Mouse (Mus musculus): ENCODE measurements at regions not wholly inside any gene's neighbourhood (a gene's known extent, or its start where the extent isn't known, plus 50 kb on each side); places are given as distances from the start of the nearest gene placed in this dataset.

- Histone ChIP-seq H3K9me3 (ENCODE audit: control insufficient read depth, low read length) (no peaks in the 10 kb centered on the region), H3K4me1 (replicated peaks; ENCODE audit: control insufficient read depth, insufficient read depth, low read length) (no peaks in the 10 kb centered on the region), H3K27me3 (replicated peaks; ENCODE audit: control insufficient read depth, insufficient read depth, low read length) (no peaks in the 10 kb centered on the region), H3K36me3 (ENCODE audit: control insufficient read depth, insufficient read depth, low read length) (no peaks in the 10 kb centered on the region), H3K4me3 (ENCODE audit: low read depth, low read length) (no peak overlapping the region), H3K27ac (ENCODE audit: low read depth) (no peak overlapping the region), H3K9ac (ENCODE audit: low read length) (no peak overlapping the region), H3K4me2 (ENCODE audit: low read length) (no peak overlapping the region)
- ATAC-seq (replicated peaks; ENCODE audit: low FRiP score, low TSS enrichment, low read depth) (no peak), DNase-seq (ENCODE audit: low spot score) (no peak)
- 84% methylated on average over 2 of the region's 2 CpGs for WGBS
Observed at GRCm38 (mm10) chr14:97170841-97171240, 651.9 kb upstream of the Klhl1 start.

- 84% methylated on average over 2 of the region's 2 CpGs for WGBS
Observed at GRCm38 (mm10) chr14:97165793-97166192, 646.9 kb upstream of the Klhl1 start.

GRCm38 (mm10) chr14:97148997-97149653, 630.2 kb upstream of the Klhl1 start:
- no peaks in the 10 kb centered on the region for H3K9me3 ChIP-seq (ENCODE audit: control insufficient read depth, low read length)
- H3K4me2 ChIP-seq (ENCODE audit: low read length) = no peak overlapping the region
- 82% methylated on average over 9 of the region's 9 CpGs for WGBS
- DNase-seq (ENCODE audit: low spot score) (no peak), ATAC-seq (replicated peaks; ENCODE audit: low FRiP score, low TSS enrichment, low read depth) (no peak)
- no peaks in the 10 kb centered on the region for H3K36me3 ChIP-seq (ENCODE audit: control insufficient read depth, insufficient read depth, low read length)
- H3K27me3 ChIP-seq (replicated peaks; ENCODE audit: control insufficient read depth, insufficient read depth, low read length) = no peaks in the 10 kb centered on the region
- no peak overlapping the region for H3K27ac ChIP-seq (ENCODE audit: low read depth)
- no peak overlapping the region for H3K4me3 ChIP-seq (ENCODE audit: low read depth, low read length)
- H3K4me1 ChIP-seq (replicated peaks; ENCODE audit: control insufficient read depth, insufficient read depth, low read length) = no peaks in the 10 kb centered on the region
- no peak overlapping the region for H3K9ac ChIP-seq (ENCODE audit: low read length)

More at GRCm38 (mm10) chr14:97165793-97166192, 646.9 kb upstream of the Klhl1 start:
- DNase-seq (ENCODE audit: low spot score) = no peak
- Histone ChIP-seq H3K4me3 (ENCODE audit: low read depth, low read length) (no peak overlapping the region), H3K9me3 (ENCODE audit: control insufficient read depth, low read length) (no peaks in the 10 kb centered on the region), H3K4me2 (ENCODE audit: low read length) (no peak overlapping the region), H3K4me1 (replicated peaks; ENCODE audit: control insufficient read depth, insufficient read depth, low read length) (no peaks in the 10 kb centered on the region), H3K27ac (ENCODE audit: low read depth) (no peak overlapping the region), H3K36me3 (ENCODE audit: control insufficient read depth, insufficient read depth, low read length) (no peaks in the 10 kb centered on the region), H3K9ac (ENCODE audit: low read length) (no peak overlapping the region), H3K27me3 (replicated peaks; ENCODE audit: control insufficient read depth, insufficient read depth, low read length) (no peaks in the 10 kb centered on the region)
- no peak for ATAC-seq (replicated peaks; ENCODE audit: low FRiP score, low TSS enrichment, low read depth)

GRCm38 (mm10) chr14:97115918-97116635, 597.2 kb upstream of the Klhl1 start:
- Histone ChIP-seq H3K4me2 (ENCODE audit: low read length) (no peak overlapping the region), H3K4me1 (replicated peaks; ENCODE audit: control insufficient read depth, insufficient read depth, low read length) (no peaks in the 10 kb centered on the region), H3K9ac (ENCODE audit: low read length) (no peak overlapping the region), H3K27me3 (replicated peaks; ENCODE audit: control insufficient read depth, insufficient read depth, low read length) (no peaks in the 10 kb centered on the region), H3K36me3 (ENCODE audit: control insufficient read depth, insufficient read depth, low read length) (no peaks in the 10 kb centered on the region), H3K27ac (ENCODE audit: low read depth) (no peak overlapping the region), H3K9me3 (ENCODE audit: control insufficient read depth, low read length) (no peaks in the 10 kb centered on the region), H3K4me3 (ENCODE audit: low read depth, low read length) (no peak overlapping the region)
- ATAC-seq (replicated peaks; ENCODE audit: low FRiP score, low TSS enrichment, low read depth) (no peak), DNase-seq (ENCODE audit: low spot score) (no peak)
- 83% methylated on average over 8 of the region's 8 CpGs for WGBS

- Histone ChIP-seq H3K9ac (ENCODE audit: low read length) (no peak overlapping the region), H3K27ac (ENCODE audit: low read depth) (no peak overlapping the region), H3K27me3 (replicated peaks; ENCODE audit: control insufficient read depth, insufficient read depth, low read length) (no peaks in the 10 kb centered on the region), H3K4me2 (ENCODE audit: low read length) (no peak overlapping the region), H3K36me3 (ENCODE audit: control insufficient read depth, insufficient read depth, low read length) (no peaks in the 10 kb centered on the region), H3K4me1 (replicated peaks; ENCODE audit: control insufficient read depth, insufficient read depth, low read length) (no peaks in the 10 kb centered on the region), H3K9me3 (ENCODE audit: control insufficient read depth, low read length) (no peaks in the 10 kb centered on the region), H3K4me3 (ENCODE audit: low read depth, low read length) (no peak overlapping the region)
- no peak for ATAC-seq (replicated peaks; ENCODE audit: low FRiP score, low TSS enrichment, low read depth)
- DNase-seq (ENCODE audit: low spot score) = no peak
- 79% methylated on average over 4 of the region's 4 CpGs for WGBS
Observed at GRCm38 (mm10) chr14:97101090-97101675, 582.3 kb upstream of the Klhl1 start.

- ATAC-seq (replicated peaks; ENCODE audit: low FRiP score, low TSS enrichment, low read depth) (no peak), DNase-seq (ENCODE audit: low spot score) (no peak)
- Histone ChIP-seq H3K9ac (ENCODE audit: low read length) (no peak overlapping the region), H3K27ac (ENCODE audit: low read depth) (no peak overlapping the region), H3K27me3 (replicated peaks; ENCODE audit: control insufficient read depth, insufficient read depth, low read length) (no peaks in the 10 kb centered on the region), H3K4me3 (ENCODE audit: low read depth, low read length) (no peak overlapping the region), H3K4me1 (replicated peaks; ENCODE audit: control insufficient read depth, insufficient read depth, low read length) (no peaks in the 10 kb centered on the region), H3K36me3 (ENCODE audit: control insufficient read depth, insufficient read depth, low read length) (no peaks in the 10 kb centered on the region), H3K4me2 (ENCODE audit: low read length) (no peak overlapping the region), H3K9me3 (ENCODE audit: control insufficient read depth, low read length) (no peaks in the 10 kb centered on the region)
- WGBS = 84% methylated on average over 7 of the region's 7 CpGs
Observed at GRCm38 (mm10) chr14:97093389-97093788, 574.5 kb upstream of the Klhl1 start.

GRCm38 (mm10) chr14:97088863-97089262, 570.0 kb upstream of the Klhl1 start:
- DNase-seq (ENCODE audit: low spot score) = no peak
- no peaks in the 10 kb centered on the region for H3K27me3 ChIP-seq (replicated peaks; ENCODE audit: control insufficient read depth, insufficient read depth, low read length)
- H3K9me3 ChIP-seq (ENCODE audit: control insufficient read depth, low read length) = no peaks in the 10 kb centered on the region
- no peak for ATAC-seq (replicated peaks; ENCODE audit: low FRiP score, low TSS enrichment, low read depth)
- no peak overlapping the region for H3K4me3 ChIP-seq (ENCODE audit: low read depth, low read length)
- H3K4me1 ChIP-seq (replicated peaks; ENCODE audit: control insufficient read depth, insufficient read depth, low read length) = no peaks in the 10 kb centered on the region
- H3K36me3 ChIP-seq (ENCODE audit: control insufficient read depth, insufficient read depth, low read length) = no peaks in the 10 kb centered on the region
- H3K9ac ChIP-seq (ENCODE audit: low read length) = no peak overlapping the region
- no peak overlapping the region for H3K27ac ChIP-seq (ENCODE audit: low read depth)
- H3K4me2 ChIP-seq (ENCODE audit: low read length) = no peak overlapping the region
- WGBS = 84% methylated on average over 4 of the region's 4 CpGs

- ATAC-seq (replicated peaks; ENCODE audit: low FRiP score, low TSS enrichment, low read depth) (no peak), DNase-seq (ENCODE audit: low spot score) (no peak)
- H3K27me3 ChIP-seq (replicated peaks; ENCODE audit: control insufficient read depth, insufficient read depth, low read length) = no peaks in the 10 kb centered on the region
- H3K36me3 ChIP-seq (ENCODE audit: control insufficient read depth, insufficient read depth, low read length) = no peaks in the 10 kb centered on the region
- no peaks in the 10 kb centered on the region for H3K4me1 ChIP-seq (replicated peaks; ENCODE audit: control insufficient read depth, insufficient read depth, low read length)
- 76% methylated on average over 2 of the region's 2 CpGs for WGBS
- no peak overlapping the region for H3K4me2 ChIP-seq (ENCODE audit: low read length)
- no peak overlapping the region for H3K9ac ChIP-seq (ENCODE audit: low read length)
- no peak overlapping the region for H3K4me3 ChIP-seq (ENCODE audit: low read depth, low read length)
- H3K27ac ChIP-seq (ENCODE audit: low read depth) = no peak overlapping the region
- H3K9me3 ChIP-seq (ENCODE audit: control insufficient read depth, low read length) = no peaks in the 10 kb centered on the region
Observed at GRCm38 (mm10) chr14:97087346-97087745, 568.4 kb upstream of the Klhl1 start.

Measured in intestine, embryonic 14.5 days (tissue).